Mouse (Mus musculus) embryo, embryonic 9.5 days (tissue): Measurements from ENCODE around the gene Mpdz.

Experiments used
- DNase-seq: peaks from one replicate; pipeline ENCODE4 v3.0.0-alpha.2; 2017; ENCODE audit errors: extremely low spot score

Mpdz gene

DNA sequence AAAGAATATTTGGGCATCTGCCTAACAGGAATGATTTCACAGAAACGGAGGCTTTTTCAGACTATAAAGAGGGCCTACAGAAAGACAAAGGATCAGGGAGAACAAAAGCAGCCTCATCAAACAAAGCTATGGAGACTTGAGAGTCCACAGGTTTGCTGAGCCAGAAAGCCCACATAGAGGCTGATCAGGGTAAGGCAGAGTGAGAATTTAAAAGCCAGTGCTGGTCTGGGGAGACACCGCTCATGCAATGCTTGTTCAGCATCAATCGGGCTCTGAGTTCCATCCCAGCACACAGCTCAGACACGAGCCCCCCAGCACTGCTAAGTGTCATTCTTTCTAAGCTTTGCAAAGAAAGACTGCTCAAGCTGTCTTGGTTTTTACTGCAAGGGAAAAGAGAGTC lies 162.5 kb downstream of the Mpdz start:
- DNase-seq: no peak

DNA sequence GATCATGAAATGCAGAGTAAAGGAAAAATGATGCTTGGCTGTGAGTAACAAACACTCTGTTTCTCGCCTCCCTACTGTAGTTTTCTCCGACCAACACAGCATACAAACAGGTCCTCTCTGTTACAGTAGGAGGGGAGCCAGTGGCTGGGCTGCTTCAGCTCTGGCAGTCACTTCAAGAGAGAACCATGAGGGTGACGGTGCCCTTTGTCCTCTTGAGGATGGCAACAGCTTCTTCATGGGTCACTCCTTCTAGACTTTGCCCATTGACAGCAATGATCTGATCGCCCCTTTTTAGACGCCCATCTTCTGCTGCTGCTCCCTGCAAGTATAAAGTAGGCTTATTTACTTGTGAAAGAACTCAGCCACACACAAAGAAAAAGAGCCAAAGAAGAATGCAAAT lies 163.2 kb downstream of the Mpdz start:
- peak; percentile 6 for DNase-seq

DNA sequence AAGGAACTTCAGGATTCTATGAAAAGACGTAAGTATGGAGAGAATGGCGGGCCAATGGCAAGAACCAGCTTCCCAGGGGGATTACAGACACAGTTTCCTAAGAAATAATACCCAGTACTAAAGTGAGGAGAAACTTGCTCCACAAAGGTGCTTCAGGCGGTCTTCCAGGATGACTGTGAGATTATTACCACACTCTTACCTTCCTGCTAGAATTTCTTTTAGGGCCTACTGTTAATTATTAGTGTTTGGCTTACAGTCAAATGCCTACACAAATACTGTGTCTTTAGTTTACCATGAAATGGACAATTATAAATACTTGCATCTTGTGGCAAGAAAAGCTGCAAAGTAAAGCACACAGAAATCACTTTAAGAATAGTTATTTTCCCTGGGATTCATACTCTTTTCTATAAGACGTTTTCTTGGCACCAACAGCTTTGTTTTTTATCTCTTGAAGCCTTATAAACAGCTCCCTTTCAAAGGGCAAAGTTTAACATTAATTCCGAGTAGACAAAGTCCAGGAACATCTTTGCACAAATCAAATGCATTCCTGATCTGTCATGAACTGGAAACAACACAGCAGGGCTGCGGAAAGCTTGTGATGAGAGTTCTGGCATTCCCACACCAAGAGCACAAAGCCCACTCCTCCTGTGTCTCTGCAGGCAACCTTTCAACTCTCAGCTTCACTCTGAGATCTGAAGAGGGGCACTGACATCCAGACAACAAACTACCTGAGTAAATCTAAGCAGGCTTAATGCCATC lies 166.5 kb downstream of the Mpdz start:
- DNase-seq: peak; percentile 14

DNA sequence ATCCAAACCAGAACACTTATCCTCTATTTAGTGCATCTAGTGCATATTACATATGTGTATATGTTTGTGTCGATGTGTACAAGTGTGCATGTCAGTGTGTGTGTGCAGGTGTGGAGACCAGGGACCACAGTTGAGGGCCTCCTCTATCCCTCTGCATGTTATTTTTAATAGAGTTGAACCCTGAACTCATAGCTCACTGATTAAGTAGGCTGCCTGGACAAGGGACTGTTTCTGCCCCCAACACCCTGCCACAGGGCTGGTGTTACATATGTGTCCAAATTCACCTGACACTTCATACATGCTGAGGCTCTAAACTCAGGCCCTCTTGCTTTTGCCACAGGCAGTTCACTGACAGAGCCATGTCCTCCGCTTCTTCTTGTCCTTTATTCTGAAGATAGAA lies 169.5 kb downstream of the Mpdz start:
- no peak for DNase-seq

DNA sequence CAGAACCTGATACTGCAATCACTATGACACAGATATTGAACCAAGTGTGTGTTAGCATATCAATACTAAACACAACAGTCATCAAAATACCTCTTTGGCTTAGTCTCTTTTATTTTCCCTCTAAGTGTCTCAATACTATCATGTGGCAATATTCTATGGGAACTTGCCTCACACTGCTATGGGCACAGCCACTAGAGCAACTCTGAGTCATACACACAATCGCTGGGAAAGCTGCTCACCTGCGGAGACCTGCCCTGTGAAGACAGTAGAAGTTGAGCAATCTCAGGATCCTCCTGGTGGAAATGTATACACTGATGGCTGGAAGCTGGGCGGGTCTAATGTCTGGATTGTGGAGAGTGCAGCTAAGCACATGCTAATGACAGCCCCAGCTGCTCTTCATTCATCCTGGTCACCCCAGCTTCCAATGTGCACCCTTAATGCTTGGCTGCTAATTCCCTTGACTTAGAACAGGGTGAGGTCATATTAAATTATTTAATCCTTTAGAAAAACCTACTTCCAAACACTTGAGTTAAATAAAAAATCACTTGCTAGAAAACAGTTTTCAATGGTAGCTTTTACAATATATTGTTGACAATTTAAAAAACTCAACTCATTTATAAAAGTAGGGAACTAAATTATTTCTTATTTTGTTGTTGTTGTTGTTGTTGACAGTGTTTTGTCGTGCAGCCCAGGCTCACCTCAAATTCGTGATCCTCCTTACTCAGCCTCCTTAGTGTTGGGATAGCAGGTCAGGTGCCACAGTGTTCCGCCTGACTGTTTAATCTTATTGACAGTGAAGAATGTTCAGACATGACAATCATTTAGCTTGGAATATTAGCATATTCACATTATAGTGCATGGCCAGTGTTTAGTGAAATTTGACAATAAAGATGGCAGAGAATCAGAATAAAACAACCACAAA lies 189.5 kb downstream of the Mpdz start:
- no peak for DNase-seq

DNA sequence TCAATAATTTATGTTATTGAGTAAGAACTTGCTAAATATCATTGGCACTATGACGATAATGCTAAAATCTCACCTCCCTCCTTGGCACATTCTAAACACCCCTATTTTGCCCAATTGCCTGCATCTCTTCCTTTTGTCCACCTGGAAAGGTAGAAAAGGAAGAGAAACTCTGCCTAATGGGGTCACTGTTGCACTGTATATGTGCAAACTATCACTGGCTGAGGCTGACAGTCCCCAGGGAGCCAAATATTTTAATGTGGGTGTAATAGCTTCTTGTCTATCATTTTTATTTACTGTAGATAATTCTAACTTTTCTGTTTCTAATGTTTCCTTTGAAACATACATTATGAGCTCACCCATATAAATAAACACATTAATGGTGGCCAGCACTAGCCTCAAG lies 190.3 kb downstream of the Mpdz start:
- no peak for DNase-seq

DNA sequence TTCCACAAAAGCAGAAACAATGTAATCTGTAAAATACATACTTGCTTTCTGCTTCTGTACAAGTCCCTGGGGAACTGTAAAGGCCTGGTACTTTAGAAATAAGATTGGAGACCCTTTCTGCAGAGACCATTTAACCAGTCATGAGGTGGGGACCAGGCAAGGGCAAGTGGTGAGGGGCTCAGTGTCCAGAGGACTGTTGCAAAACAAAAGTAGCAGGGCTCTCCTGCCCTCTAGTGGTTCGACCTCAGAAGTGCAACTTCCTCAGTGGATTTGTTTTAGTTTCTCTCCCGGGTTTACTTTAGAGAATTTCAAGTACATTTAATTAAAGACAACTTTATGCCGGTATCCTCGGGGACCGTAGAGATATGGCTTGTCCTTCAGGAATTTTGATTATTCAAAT lies 190.7 kb downstream of the Mpdz start:
- peak; percentile 76 for DNase-seq

DNA sequence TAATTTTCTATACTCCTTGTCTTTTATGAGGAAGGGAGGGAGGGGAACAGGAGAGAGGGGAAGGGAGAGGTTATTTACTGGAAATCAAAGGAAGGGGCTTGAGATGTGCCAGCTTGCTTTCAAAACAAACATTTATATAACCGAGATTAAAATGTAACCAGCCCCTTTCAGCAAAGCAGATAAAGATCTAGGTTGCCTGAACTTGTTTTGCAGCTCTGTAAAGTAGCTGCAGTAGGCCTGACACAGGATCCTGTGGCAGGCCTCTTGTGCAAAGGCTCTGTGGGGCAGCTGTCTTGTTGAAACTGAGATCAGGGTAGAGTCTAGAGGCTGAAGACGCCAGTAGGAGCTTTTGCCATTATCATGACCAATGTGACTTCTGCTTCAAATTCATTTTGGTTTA lies 193.4 kb downstream of the Mpdz start:
- no peak for DNase-seq

DNA sequence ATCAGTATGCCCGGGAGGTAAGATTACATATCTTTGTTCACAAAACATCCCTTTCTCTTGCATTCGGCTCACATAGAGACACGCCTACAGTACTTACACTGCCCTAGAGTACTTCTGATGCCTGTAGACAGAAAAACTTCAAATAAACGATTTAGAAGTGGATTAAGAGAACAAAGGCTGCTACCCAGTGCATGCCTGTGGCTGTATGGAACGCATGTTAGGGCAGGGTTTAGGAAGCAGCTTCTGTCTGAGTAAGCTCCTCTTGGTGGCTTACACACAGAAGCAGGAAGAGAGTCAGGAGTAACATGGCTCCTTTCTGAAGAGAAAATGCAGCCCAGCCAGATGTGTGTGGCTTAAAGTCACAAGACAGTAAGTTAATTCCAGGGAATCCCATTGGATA lies 206.4 kb downstream of the Mpdz start:
- DNase-seq: no peak
